In genomic region chr9:65671431-65671931, GRCm38 (mm10) we compare ENCODE assay signal across 9 mouse cellular contexts. TPM values are rescaled to one million over a fixed set of nuclear protein-coding genes. Genes with fewer than 3 reads are reported as not detected.
DNase-seq lines count a peak whose midpoint lies in the region; ATAC-seq and TF ChIP-seq lines count a peak whose summit lies in the region.
"Had no signal": no experiment of that assay in that cellular context is flagged by ENCODE, and none has a peak within 500 bp of the region (broad histone marks: within the 10 kb centered on the region; RNA-seq: fewer than 3 reads in every experiment).

No protein-coding gene starts in this region.

- no peaks in the 10 kb centered on the region for H3K27me3 ChIP-seq in heart, embryonic 11.5 days (ENCODE audit: control insufficient read depth, insufficient read depth, low read length)
- H3K27me3 ChIP-seq in hindbrain, embryonic 16.5 days (replicated peaks; ENCODE audit: control insufficient read depth, insufficient read depth, low read length) = no peaks in the 10 kb centered on the region
- H3K27me3 ChIP-seq: embryonic facial prominence, embryonic 12.5 days had no signal

- DNase-seq in left cerebral cortex, adult 2 months (ENCODE audit: extremely low spot score in 1 of 2, low spot score in 2 of 2) = no peak
- DNase-seq in left cerebral cortex, adult 11 months (ENCODE audit: low spot score) = no peak
- DNase-seq in kidney, postnatal 25 days = peak; percentile 95 to 98
- DNase-seq in skeletal muscle tissue, adult 2 months (ENCODE audit: low read depth, low spot score) = peak; percentile 34
- no peak for DNase-seq in urinary bladder, postnatal 25 days (ENCODE audit: low spot score)
- DNase-seq in urinary bladder, adult 18-20 months (ENCODE audit: low spot score in 2 of 2) = no peak

- no peak overlapping the region for H3K4me2 ChIP-seq in heart, embryonic 11.5 days
- H3K4me2 ChIP-seq in hindbrain, embryonic 16.5 days (ENCODE audit: low read length) = no peak overlapping the region
- H3K4me2 ChIP-seq: embryonic facial prominence, embryonic 12.5 days had no signal

- whole genome bisulfite sequencing in heart, embryonic 11.5 days (ENCODE audit: insufficient replicate concordance) = 52% methylated on average over 9 of the region's 9 CpGs
- 53% methylated on average over 9 of the region's 9 CpGs for WGBS in hindbrain, embryonic 16.5 days

- no peak for TF ChIP-seq CTCF in left cerebral cortex, adult 2 months (IDR thresholded peaks at IDR 0.05)

- no peaks in the 10 kb centered on the region for H3K36me3 ChIP-seq in heart, embryonic 11.5 days (ENCODE audit: control insufficient read depth, insufficient read depth, low read length)
- H3K36me3 ChIP-seq in hindbrain, embryonic 16.5 days (ENCODE audit: control insufficient read depth, insufficient read depth, low read length) = no peaks in the 10 kb centered on the region
- H3K36me3 ChIP-seq: embryonic facial prominence, embryonic 12.5 days had no signal

- H3K9ac ChIP-seq in heart, embryonic 11.5 days (ENCODE audit: low read depth, low read length) = no peak overlapping the region
- no peak overlapping the region for H3K9ac ChIP-seq in hindbrain, embryonic 16.5 days (ENCODE audit: low read depth, low read length)
- H3K9ac ChIP-seq: embryonic facial prominence, embryonic 12.5 days had no signal

- intact Hi-C loops in left cerebral cortex, adult 2 months (cut with DNase I) = no loop called here

- H3K4me3 ChIP-seq in left cerebral cortex, adult 2 months = no peak overlapping the region
- no peak overlapping the region for H3K4me3 ChIP-seq in heart, embryonic 11.5 days (ENCODE audit: low read depth, low read length)
- H3K4me3 ChIP-seq in hindbrain, embryonic 16.5 days (ENCODE audit: low read length) = no peak overlapping the region
- H3K4me3 ChIP-seq: embryonic facial prominence, embryonic 12.5 days had no signal

- H3K4me1 ChIP-seq in heart, embryonic 11.5 days (ENCODE audit: control insufficient read depth, insufficient read depth, low read length) = peaks cover 13% of the 10 kb centered on the region
- H3K4me1 ChIP-seq in hindbrain, embryonic 16.5 days (ENCODE audit: control insufficient read depth, insufficient read depth, low read depth, low read length) = peaks cover 2% of the 10 kb centered on the region; the same call in 1 of the 2 replicates

- H3K9me3 ChIP-seq in heart, embryonic 11.5 days (replicated peaks; ENCODE audit: control insufficient read depth, low read length) = no peaks in the 10 kb centered on the region
- no peaks in the 10 kb centered on the region for H3K9me3 ChIP-seq in hindbrain, embryonic 16.5 days (ENCODE audit: control insufficient read depth, low read length)
- H3K9me3 ChIP-seq: embryonic facial prominence, embryonic 12.5 days had no signal

- 0 out of 2 replicates have a peak overlapping the region, but pooled peaks have one; percentile 5 for H3K27ac ChIP-seq in left cerebral cortex, adult 2 months
- peak overlapping the region; percentile 15; the same call in 1 of the 2 replicates for H3K27ac ChIP-seq in heart, embryonic 11.5 days (ENCODE audit: low read depth, low read length)
- no peak overlapping the region for H3K27ac ChIP-seq in hindbrain, embryonic 16.5 days (ENCODE audit: low read depth, low read length)
- H3K27ac ChIP-seq: embryonic facial prominence, embryonic 12.5 days had no signal

- no peak for ATAC-seq in heart, embryonic 11.5 days (replicated peaks; ENCODE audit: insufficient number of reproducible peaks, low FRiP score, low TSS enrichment)
- no peak for ATAC-seq in hindbrain, embryonic 16.5 days

RNA-seq across cellular contexts. Expression of gene Oaz2, which starts 3.7 kb away (rescaled TPM):
- total RNA-seq in left cerebral cortex, adult 2 months (2021) = 100 to 1,000 TPM; 218 to 230 TPM
- polyA plus RNA-seq in heart, embryonic 11.5 days (2014; fragmentation: Nextera tagmentation; extraction: Ambion mirVana) = 191 and 256 TPM in 2 replicates
- polyA plus RNA-seq in hindbrain, embryonic 16.5 days (2015; fragmentation: Nextera tagmentation; extraction: Ambion mirVana) = 419 and 449 TPM in 2 replicates

RNA-seq across cellular contexts. Expression of gene Rbpms2, which starts 42.0 kb away (rescaled TPM):
- total RNA-seq in left cerebral cortex, adult 2 months (2021) = 1 to 10 TPM; 2.2 to 3.2 TPM
- 154 and 160 TPM in 2 replicates for polyA plus RNA-seq in heart, embryonic 11.5 days (2014; fragmentation: Nextera tagmentation; extraction: Ambion mirVana)
- 4.6 and 4.7 TPM in 2 replicates for polyA plus RNA-seq in hindbrain, embryonic 16.5 days (2015; fragmentation: Nextera tagmentation; extraction: Ambion mirVana)

Comparison
In these comparisons a context has a peak if more than half of its experiments do, and no peak if none do; other contexts are left out.
1. DNase-seq: peak in kidney, postnatal 25 days (2 of 2) and skeletal muscle tissue, adult 2 months (single experiment); none in left cerebral cortex, adult 2 months (0 of 2), left cerebral cortex, adult 11 months (single experiment), urinary bladder, postnatal 25 days (single experiment) and urinary bladder, adult 18-20 months (0 of 2).
2. RNA of gene Rbpms2, which starts 42.0 kb away (polyA plus RNA-seq): 154 to 160 TPM in heart, embryonic 11.5 days; 4.6 to 4.7 TPM in hindbrain, embryonic 16.5 days; every median in the first group is over 10 times any median in the second.